Mouse (Mus musculus): ENCODE data around the gene Slit3.

The Slit3 gene

DNA sequence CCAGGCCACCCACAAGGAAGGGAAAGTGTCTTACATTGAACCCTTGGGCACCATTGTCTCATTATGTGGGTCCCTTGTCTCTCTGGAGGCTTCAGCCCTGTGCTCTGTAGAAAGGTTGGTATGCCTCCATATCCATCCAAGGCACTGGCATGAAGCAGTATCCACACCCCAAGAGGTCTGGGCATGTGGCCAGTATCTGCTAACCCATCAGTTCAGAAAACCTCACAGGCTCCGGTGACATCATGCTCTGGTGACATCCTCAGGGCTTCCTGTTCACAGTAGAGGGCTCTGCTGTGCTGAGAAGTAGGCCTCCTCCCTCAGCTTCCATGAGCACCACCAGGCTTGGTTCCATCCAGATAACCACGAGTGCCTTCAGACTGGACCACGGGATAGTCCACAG, 506.8 kb downstream of the Slit3 start:
- DNase-seq (ENCODE audit: low spot score in 2 of 2) = no peak

DNA sequence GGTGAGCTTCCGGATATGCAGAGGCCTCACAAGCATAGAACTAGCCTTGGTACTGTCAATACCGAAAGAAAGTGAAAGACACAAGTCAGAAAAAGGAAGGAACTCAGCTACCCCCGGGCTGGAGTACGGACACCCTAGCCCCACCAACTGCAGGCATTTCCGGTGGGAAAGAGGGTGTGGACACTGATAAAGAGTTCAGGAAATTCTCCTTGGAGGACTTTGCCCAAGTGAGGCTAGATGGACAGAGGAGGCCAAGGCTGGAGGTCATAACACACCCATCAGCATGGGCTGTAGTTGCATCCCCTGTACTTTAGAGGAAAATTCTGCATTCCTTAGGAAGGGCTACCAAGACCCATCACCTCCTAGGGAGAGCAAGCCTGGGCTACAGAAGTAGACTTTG, 511.2 kb downstream of the Slit3 start:
- DNase-seq (ENCODE audit: low spot score in 2 of 2) = no peak

GRCm38 (mm10) chr11:35637102-35637501, 516.1 kb downstream of the Slit3 start:
- no peak for DNase-seq (ENCODE audit: low spot score in 2 of 2)

DNA sequence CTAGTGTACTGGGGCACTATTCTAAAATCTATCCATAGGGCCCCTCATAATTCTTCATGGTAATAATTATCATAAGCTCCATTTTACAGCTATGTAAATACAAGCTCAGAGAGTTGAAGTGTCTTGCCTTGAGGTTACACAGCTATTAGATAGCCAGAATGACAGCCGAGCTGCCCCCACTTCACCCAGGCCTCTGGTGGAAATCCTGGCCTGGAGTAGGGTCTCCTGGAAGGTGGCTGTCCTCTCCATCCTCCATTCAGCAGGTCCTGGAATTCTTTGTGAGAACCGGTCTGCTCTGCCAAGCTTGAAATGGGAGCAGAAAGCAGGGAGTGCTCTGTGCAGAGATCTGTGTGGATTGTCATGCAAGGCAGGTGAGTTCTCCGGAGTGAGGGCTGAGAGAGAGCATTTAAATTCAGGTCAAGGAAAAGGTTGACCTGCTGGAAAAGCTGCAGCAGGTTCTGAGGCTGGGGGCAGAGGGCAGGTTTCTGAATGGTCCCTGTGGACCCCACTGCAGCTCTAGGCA, 517.9 kb downstream of the Slit3 start:
- no peak for DNase-seq (ENCODE audit: low spot score in 2 of 2)

DNA sequence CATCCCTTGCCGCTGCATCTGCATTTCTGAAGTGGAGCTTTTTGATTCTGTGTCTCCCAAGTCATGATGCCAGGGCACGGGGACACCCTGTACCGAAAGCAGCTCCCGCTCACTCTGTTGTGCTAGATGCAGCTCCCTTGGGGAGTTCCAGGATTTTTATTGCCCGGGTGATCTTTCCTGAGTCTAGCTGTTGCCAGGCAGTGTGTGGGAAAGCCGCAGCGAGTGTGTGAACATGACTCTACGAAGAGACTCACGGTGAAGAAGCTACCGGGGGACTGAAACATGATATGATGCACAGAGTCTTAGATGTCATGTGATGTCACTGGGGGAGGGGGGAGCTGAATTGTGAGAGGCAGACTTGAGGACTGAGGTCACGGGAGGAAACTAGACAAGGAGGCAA, 518.4 kb downstream of the Slit3 start:
- DNase-seq (ENCODE audit: low spot score in 2 of 2) = no peak

DNA sequence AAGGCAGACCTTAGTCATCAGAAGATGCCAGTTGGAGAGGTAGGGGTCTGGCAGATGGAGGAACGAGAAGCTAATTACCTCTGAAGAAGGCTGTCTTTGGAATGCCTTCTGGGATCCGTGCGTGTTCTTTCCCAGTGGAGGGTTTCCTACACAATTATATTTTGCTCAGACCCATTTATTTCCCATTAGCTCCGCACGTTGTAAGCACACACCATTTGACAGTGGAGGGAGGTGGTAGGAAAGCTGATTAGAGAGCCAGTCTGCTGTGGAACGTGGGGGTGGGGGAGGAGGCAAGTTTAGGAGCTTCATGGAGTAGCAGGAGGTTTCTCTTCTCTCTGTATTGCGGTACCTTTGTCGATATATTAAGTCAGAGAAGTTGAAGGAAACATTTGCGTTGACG, 530.3 kb downstream of the Slit3 start:
- DNase-seq (ENCODE audit: low spot score in 2 of 2) = no peak

DNA sequence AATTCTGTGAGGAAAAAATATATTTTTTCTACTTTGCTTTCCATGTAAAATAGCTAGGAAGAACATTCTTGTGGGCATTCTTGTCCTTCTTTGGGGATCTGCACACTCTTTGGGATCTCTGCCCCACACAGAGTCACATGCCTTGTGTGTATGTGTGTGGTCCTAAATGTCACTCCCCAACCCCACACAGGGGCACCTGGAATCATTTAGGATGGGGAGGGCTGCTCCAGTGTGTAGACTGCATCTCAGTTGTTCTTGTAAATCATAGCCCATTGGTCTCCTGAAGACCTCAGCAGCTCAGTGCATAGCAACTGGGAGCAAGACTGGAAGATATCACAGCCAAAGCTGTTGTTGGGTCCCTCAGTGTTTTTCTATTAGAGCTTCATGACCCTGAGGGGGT, 534.8 kb downstream of the Slit3 start:
- DNase-seq (ENCODE audit: low spot score in 2 of 2) = no peak

DNA sequence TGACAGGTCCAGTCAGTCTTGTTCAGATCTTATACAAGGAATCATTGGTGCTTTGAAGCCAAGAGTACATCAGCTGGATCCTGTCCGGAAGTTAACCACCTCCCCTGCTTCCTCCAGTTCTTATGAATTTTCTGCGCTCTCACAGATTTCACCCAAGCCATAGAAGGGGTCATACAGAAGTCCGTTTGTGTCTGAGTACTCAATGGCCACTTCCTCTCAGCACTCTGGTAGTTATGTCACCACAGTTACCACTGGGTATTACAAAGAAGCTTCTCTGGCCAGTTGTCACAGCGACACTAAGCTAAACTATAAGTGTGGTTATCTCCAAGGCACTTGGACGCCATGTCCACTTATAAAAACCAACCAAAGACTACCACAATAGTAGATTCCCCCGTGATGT, 536.6 kb downstream of the Slit3 start:
- no peak for DNase-seq (ENCODE audit: low spot score in 2 of 2)

GRCm38 (mm10) chr11:35660967-35661366, 539.9 kb downstream of the Slit3 start:
- no peak for DNase-seq (ENCODE audit: low spot score in 2 of 2)

GRCm38 (mm10) chr11:35662945-35663344, 541.9 kb downstream of the Slit3 start:
- DNase-seq (ENCODE audit: low spot score in 2 of 2) = no peak

- DNase-seq (ENCODE audit: low spot score in 2 of 2) = no peak
Measured at GRCm38 (mm10) chr11:35663661-35664060, 542.6 kb downstream of the Slit3 start.

DNA sequence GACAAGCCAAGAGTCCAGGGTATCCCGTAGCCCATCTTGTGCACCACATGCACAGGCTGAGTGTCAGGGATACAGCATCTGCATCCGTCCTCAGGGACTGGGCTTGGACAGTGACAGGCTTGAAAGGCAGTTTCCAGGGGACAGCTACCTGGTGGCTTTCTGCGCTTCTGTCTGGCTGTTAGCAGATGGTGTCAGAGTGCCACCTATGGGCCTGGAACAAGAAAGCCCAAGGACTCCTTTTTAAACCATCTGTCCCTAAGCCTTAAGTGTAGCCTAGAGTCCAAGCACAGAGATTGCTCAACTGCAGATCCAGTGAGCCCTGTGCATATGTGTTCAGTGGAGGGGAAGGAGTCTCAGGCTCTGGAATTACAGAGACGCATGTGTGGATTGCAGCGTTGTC, 544.0 kb downstream of the Slit3 start:
- DNase-seq (ENCODE audit: low spot score in 2 of 2) = peak; percentile 52 to 64

- no peak for DNase-seq (ENCODE audit: low spot score in 2 of 2)
Measured at GRCm38 (mm10) chr11:35667428-35667827, 546.4 kb downstream of the Slit3 start.

- DNase-seq (ENCODE audit: low spot score in 2 of 2) = peak in 1 of 2 experiments; percentile 41
Measured at GRCm38 (mm10) chr11:35668138-35668537, 547.1 kb downstream of the Slit3 start.

DNA sequence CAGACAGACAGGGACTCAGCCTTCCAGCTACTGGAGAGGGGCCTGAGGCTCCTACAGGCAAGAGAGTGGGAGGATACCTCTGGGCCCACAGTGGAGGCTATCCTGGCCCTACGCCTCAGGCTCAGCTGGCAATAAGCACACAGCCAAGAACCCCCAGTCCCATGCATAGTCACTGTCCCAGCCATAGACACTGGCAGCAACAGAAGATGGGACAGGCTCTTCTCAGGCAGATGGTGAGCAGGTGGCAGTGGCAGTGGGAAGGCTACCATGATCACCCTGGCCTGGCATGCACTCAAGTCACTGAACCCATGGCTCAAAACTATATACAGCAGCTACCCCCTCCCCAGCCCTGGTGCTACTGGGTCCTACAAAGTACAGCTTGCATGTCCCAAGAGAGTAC, 547.7 kb downstream of the Slit3 start:
- DNase-seq (ENCODE audit: low spot score in 2 of 2) = peak in 1 of 2 experiments; percentile 24

DNA sequence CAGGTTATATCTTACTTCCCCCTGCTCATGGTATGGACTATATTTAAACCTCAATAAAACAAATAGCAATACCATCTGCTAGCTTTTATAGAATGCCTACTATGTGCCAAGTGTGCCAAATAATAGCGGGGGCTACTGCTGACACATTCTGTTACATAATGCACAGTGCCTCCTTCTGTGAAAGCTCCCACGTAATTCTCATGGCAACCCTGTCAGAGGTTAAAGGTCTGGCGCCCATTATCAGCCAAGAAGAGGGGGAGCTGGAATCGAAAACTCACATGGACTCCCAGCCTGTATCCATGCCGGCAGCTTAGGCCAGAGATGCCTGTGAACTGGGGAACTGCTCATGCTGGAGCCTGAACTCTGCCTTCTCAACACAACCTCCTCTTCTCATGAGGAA, 548.5 kb downstream of the Slit3 start:
- no peak for DNase-seq (ENCODE audit: low spot score in 2 of 2)

DNA sequence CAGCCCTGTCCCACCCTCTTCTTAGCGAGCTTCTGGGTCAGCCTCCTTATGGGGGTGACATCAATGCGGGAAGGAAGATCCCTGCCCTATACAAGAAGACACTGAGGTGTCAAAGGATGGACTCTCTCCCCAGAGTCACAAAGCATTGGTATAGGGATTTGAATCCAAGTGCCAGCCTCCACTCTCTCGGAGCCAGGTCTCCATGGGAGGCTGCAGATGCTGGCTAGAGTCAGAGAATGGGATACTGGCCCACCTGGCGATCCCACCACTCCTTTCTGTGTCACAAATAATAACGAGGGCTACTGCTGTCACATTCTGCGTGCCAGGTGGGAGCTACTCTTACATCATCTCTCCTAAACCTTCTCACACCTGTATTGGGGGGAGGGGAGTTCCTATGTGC, 549.2 kb downstream of the Slit3 start:
- no peak for DNase-seq (ENCODE audit: low spot score in 2 of 2)

GRCm38 (mm10) chr11:35670746-35671145, 549.7 kb downstream of the Slit3 start:
- no peak for DNase-seq (ENCODE audit: low spot score in 2 of 2)

GRCm38 (mm10) chr11:35673050-35673449, 552.0 kb downstream of the Slit3 start:
- no peak for DNase-seq (ENCODE audit: low spot score in 2 of 2)

DNA sequence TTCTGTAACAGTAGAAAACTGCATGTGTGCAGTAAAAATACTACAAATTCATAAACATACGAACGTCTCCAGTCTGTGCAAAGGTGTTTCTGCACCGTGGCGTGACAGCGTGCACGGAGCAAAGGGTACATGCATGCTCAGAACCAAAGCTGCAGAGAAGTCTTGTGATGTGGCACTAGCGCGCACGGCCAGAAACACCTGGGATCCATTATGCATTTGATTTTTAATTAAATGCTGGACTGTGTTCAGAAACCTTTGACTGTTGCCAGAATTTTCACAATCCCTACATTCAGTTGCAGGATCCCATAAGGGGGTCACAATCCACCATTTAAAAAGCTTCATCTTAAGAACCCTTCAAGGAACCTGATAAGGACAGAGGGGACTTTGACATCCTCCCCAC, 553.2 kb downstream of the Slit3 start:
- no peak for DNase-seq (ENCODE audit: low spot score in 2 of 2)

- no peak for DNase-seq (ENCODE audit: low spot score in 2 of 2)
Measured at GRCm38 (mm10) chr11:35676744-35677143, 555.7 kb downstream of the Slit3 start.

GRCm38 (mm10) chr11:35679976-35680375, 559.0 kb downstream of the Slit3 start:
- peak; percentile 59 to 82 for DNase-seq (ENCODE audit: low spot score in 2 of 2)

DNA sequence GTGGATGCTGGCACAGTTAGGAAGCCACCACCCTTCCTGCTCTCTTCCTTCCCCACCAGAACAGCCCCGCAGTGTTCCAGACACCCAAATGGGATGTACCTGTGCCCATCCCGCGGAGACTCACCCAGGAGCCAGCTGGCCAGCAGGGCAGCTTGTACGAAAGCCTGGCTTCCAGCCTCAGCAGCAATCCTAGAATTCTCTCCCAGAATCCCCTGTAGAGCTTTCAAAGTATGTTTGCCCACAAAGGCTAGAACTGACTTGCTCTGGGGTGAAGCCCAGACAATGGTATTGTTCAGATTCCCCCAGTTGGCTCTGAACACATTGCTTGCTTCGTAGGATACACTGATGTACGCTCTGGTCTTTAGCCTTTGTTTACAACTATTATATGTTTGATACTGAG, 566.3 kb downstream of the Slit3 start:
- DNase-seq (ENCODE audit: low spot score in 2 of 2) = no peak

GRCm38 (mm10) chr11:35690515-35691281, 569.7 kb downstream of the Slit3 start:
- DNase-seq (ENCODE audit: low spot score in 2 of 2) = no peak
